Mouse (Mus musculus): ENCODE data around the gene Hsd17b13.

DNA sequence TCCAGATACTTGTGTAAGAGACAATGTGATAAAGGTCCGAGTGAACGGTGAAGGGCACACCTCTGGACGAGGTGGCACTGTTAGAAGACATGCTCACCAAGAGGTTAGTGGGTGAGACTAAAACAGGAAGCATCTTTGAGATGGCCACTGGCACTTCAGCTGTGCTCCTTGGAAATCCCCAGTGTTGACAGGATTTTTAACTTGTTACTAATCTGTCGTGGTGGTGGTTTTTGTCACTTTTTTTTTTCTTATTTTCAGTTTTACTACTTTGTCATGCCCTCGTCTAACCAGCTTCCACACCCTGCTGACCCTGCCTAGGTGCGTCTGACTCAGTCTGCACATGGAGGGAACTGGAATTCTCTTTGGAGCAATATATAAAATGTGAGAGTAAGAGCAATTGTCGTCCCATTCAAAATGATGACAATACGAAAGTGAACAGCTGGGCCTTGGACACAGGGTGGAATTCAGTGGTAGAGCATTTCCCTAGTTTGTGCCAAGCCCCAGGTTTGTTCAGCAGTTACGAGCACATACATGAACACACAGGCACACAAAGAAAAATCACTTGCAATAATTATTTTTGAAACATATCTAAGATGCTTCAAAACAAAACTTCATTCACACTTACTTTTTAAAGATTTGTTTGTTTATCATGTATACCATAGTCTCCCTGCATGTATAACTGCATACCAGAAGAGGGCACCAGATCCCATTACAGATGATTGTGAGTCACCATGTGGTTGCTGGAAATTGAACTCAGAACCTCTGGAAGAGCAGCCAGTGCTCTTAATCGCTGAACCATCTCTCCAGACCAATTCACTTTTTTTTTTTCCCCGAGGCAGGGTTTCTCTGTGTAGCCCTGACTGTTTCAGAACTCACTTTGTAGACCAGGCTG is 62.6 kb downstream of the Hsd17b13 start:
- TF ChIP-seq CTCF (conservative IDR thresholded peaks at IDR 0.05; ENCODE audit: insufficient read depth, insufficient read length, low read depth, low read length) (no peak; the same call in 1 of the 2 replicates), POLR2A (IDR thresholded peaks at IDR 0.05; ENCODE audit: low read depth, low read length) (no peak)

Measured in kidney, adult 2 months (tissue).